Mouse (Mus musculus) hindbrain, embryonic 13.5 days (tissue): ENCODE results near the gene Nhlrc3. TPM values are rescaled to one million over a fixed set of nuclear protein-coding genes. Genes with fewer than 3 reads are reported as not detected.

Experiments
- ATAC-seq: fragments of 200-750 bp; cut with Nextera tagmentation; 2 replicates; pipeline ENCODE4 v1.8.0; 2017; ENCODE audit warnings: moderate TSS enrichment; ENCODE audit not compliant: low FRiP score
- H3K27ac ChIP-seq: fragments of 300-500 bp; sonication (generic); 2 replicates; pipeline ENCODE4 v1.5.1; 2015; ENCODE audit warnings: inconsistent platforms, mild to moderate bottlenecking, moderate library complexity
- H3K27me3 ChIP-seq: fragments of 300-500 bp; sonication (generic); 2 replicates; pipeline ENCODE4 v1.6.1; 2015; ENCODE audit warnings: mild to moderate bottlenecking, inconsistent platforms
- H3K36me3 ChIP-seq: fragments of 300-500 bp; sonication (generic); 2 replicates; pipeline ENCODE4 v1.6.1; 2015; ENCODE audit warnings: mild to moderate bottlenecking, inconsistent platforms
- H3K4me1 ChIP-seq: fragments of 300-500 bp; sonication (generic); replicated peaks from 2 replicates; pipeline ENCODE4 v1.6.1; 2015; ENCODE audit warnings: inconsistent platforms
- H3K4me2 ChIP-seq: fragments of 300-500 bp; sonication (generic); 2 replicates; pipeline ENCODE4 v1.6.1; 2015; ENCODE audit warnings: inconsistent platforms, mild to moderate bottlenecking, moderate library complexity
- H3K4me3 ChIP-seq: fragments of 300-500 bp; sonication (generic); 2 replicates; pipeline ENCODE4 v1.5.1; 2015; ENCODE audit warnings: mild to moderate bottlenecking, inconsistent platforms
- H3K9ac ChIP-seq: fragments of 300-500 bp; sonication (generic); 2 replicates; pipeline ENCODE4 v1.6.1; 2015; ENCODE audit warnings: mild to moderate bottlenecking, inconsistent platforms
- H3K9me3 ChIP-seq: fragments of 300-500 bp; sonication (generic); 2 replicates; pipeline ENCODE4 v1.6.1; 2016; ENCODE audit warnings: inconsistent platforms
- WGBS: fragments of 180-500 bp; shearing (Covaris S2); methylation state at CpG from one replicate; pipeline ENCODE4 v1.1.7; 2015; 5-methylcytosine and 5-hydroxymethylcytosine counted together
- polyA plus RNA-seq: library from polyadenylated mRNA; unstranded; fragments of >200 nt; fragmentation: Nextera tagmentation; extraction: Ambion mirVana; gene quantifications from 2 replicates; pipeline ENCODE4 v1.2.1, GENCODE M21; 2015

Gene Nhlrc3
- polyA plus RNA-seq: 9.4 and 10.2 TPM in 2 replicates

GRCm38 (mm10) chr3:53463046-53463764 lies at the start of gene Nhlrc3, which contains the start of gene Proser1:
Nhlrc3 (minus strand) TSS chr3:53463332.
Proser1 (plus strand) TSS chr3:53463666.
- Histone ChIP-seq H3K4me2 (peak within 1 kb of the TSS; percentile 88), H3K4me1 (peaks cover 46% of the 10 kb centered on the region), H3K27me3 (no peaks in the 10 kb centered on the region), H3K27ac (peak within 1 kb of the TSS; percentile 94), H3K36me3 (peaks cover 27% of the 10 kb centered on the region), H3K9me3 (no peaks in the 10 kb centered on the region), H3K4me3 (peak within 1 kb of the TSS; percentile 82), H3K9ac (peak within 1 kb of the TSS; percentile 91)
- ATAC-seq: peak; percentile 98
- under 1% methylated on average over 52 of the region's 52 CpGs for WGBS

- Histone ChIP-seq H3K9me3 (no peaks in the 10 kb centered on the region), H3K4me2 (no peak overlapping the region), H3K27me3 (no peaks in the 10 kb centered on the region), H3K4me1 (no peaks in the 10 kb centered on the region), H3K4me3 (no peak overlapping the region), H3K27ac (no peak overlapping the region), H3K9ac (no peak overlapping the region), H3K36me3 (no peaks in the 10 kb centered on the region)
- WGBS: 68% methylated on average over 6 of the region's 6 CpGs
- ATAC-seq: no peak
These were observed 39.3 kb upstream of the Nhlrc3 start for GRCm38 (mm10) chr3:53502428-53502827.

GRCm38 (mm10) chr3:53498351-53498905 lies 35.3 kb upstream of the Nhlrc3 start:
- H3K36me3 ChIP-seq: no peaks in the 10 kb centered on the region
- ATAC-seq: no peak
- no peaks in the 10 kb centered on the region for H3K4me1 ChIP-seq
- no peak overlapping the region for H3K27ac ChIP-seq
- H3K27me3 ChIP-seq: no peaks in the 10 kb centered on the region
- no peak overlapping the region for H3K9ac ChIP-seq
- no peak overlapping the region for H3K4me3 ChIP-seq
- no peaks in the 10 kb centered on the region for H3K9me3 ChIP-seq
- H3K4me2 ChIP-seq: no peak overlapping the region
- WGBS: 82% methylated on average over 6 of the region's 6 CpGs

- H3K4me2 ChIP-seq: no peak within 1 kb of the TSS
- no peak within 1 kb of the TSS for H3K9ac ChIP-seq
- H3K4me1 ChIP-seq: no peaks in the 10 kb centered on the region
These were observed 25.2 kb upstream of the Nhlrc3 start, which contains the start of gene Stoml3 for GRCm38 (mm10) chr3:53488353-53488752. Stoml3 (plus strand) TSS chr3:53488653.

GRCm38 (mm10) chr3:53486996-53487576 lies 24.0 kb upstream of the Nhlrc3 start:
- no peaks in the 10 kb centered on the region for H3K4me1 ChIP-seq
- peaks cover 9% of the 10 kb centered on the region for H3K36me3 ChIP-seq
- 74% methylated on average over 9 of the region's 9 CpGs for WGBS
- no peak overlapping the region for H3K9ac ChIP-seq
- no peak overlapping the region for H3K27ac ChIP-seq
- no peak overlapping the region for H3K4me3 ChIP-seq
- no peak overlapping the region for H3K4me2 ChIP-seq
- H3K27me3 ChIP-seq: no peaks in the 10 kb centered on the region
- ATAC-seq: no peak
- H3K9me3 ChIP-seq: no peaks in the 10 kb centered on the region

More at GRCm38 (mm10) chr3:53488353-53488752, 25.2 kb upstream of the Nhlrc3 start, which contains the start of gene Stoml3:
- Histone ChIP-seq H3K27ac (no peak within 1 kb of the TSS), H3K4me3 (no peak within 1 kb of the TSS), H3K9me3 (no peaks in the 10 kb centered on the region), H3K27me3 (no peaks in the 10 kb centered on the region), H3K36me3 (no peaks in the 10 kb centered on the region)
- 77% methylated on average over 6 of the region's 6 CpGs for WGBS
- ATAC-seq: no peak

- Histone ChIP-seq H3K27me3 (no peaks in the 10 kb centered on the region), H3K27ac (no peak overlapping the region), H3K36me3 (peaks cover 14% of the 10 kb centered on the region), H3K4me2 (no peak overlapping the region), H3K9me3 (no peaks in the 10 kb centered on the region), H3K4me3 (no peak overlapping the region), H3K4me1 (no peaks in the 10 kb centered on the region), H3K9ac (no peak overlapping the region)
- no peak for ATAC-seq
- 79% methylated on average over 10 of the region's 10 CpGs for WGBS
These were observed 23.4 kb upstream of the Nhlrc3 start for GRCm38 (mm10) chr3:53486561-53486960.

- 90% methylated on average over 8 of the region's 8 CpGs for WGBS
- no peak overlapping the region for H3K27ac ChIP-seq
- H3K27me3 ChIP-seq: no peaks in the 10 kb centered on the region
- no peaks in the 10 kb centered on the region for H3K9me3 ChIP-seq
- no peak overlapping the region for H3K4me3 ChIP-seq
- H3K9ac ChIP-seq: no peak overlapping the region
- no peaks in the 10 kb centered on the region for H3K4me1 ChIP-seq
- H3K4me2 ChIP-seq: no peak overlapping the region
- ATAC-seq: no peak
- peaks cover 40% of the 10 kb centered on the region for H3K36me3 ChIP-seq
These were observed 20.4 kb upstream of the Nhlrc3 start for GRCm38 (mm10) chr3:53483414-53484059.

- 0 out of 2 replicates have a peak, but pooled peaks have one; percentile 18 for ATAC-seq
- peaks cover 84% of the 10 kb centered on the region for H3K36me3 ChIP-seq
- H3K9me3 ChIP-seq: no peaks in the 10 kb centered on the region
- H3K4me1 ChIP-seq: no peaks in the 10 kb centered on the region
- no peak overlapping the region for H3K4me2 ChIP-seq
- no peak overlapping the region for H3K27ac ChIP-seq
- H3K4me3 ChIP-seq: no peak overlapping the region
- no peak overlapping the region for H3K9ac ChIP-seq
- WGBS: 96% methylated on average over 30 of the region's 30 CpGs
- no peaks in the 10 kb centered on the region for H3K27me3 ChIP-seq
These were observed 15.4 kb upstream of the Nhlrc3 start for GRCm38 (mm10) chr3:53478419-53479046.

GRCm38 (mm10) chr3:53477468-53477867 lies 14.3 kb upstream of the Nhlrc3 start:
- Histone ChIP-seq H3K27ac (no peak overlapping the region), H3K4me1 (no peaks in the 10 kb centered on the region), H3K4me2 (no peak overlapping the region), H3K9ac (no peak overlapping the region), H3K9me3 (no peaks in the 10 kb centered on the region), H3K27me3 (no peaks in the 10 kb centered on the region), H3K4me3 (no peak overlapping the region), H3K36me3 (peaks cover 90% of the 10 kb centered on the region)
- WGBS: 90% methylated on average over 17 of the region's 17 CpGs
- ATAC-seq: no peak

- WGBS: 70% methylated on average over 6 of the region's 6 CpGs
- Histone ChIP-seq H3K4me2 (no peak overlapping the region), H3K9me3 (no peaks in the 10 kb centered on the region), H3K4me1 (no peaks in the 10 kb centered on the region), H3K36me3 (peaks cover 91% of the 10 kb centered on the region), H3K27ac (no peak overlapping the region), H3K9ac (no peak overlapping the region), H3K4me3 (no peak overlapping the region), H3K27me3 (no peaks in the 10 kb centered on the region)
- no peak for ATAC-seq
These were observed 12.8 kb upstream of the Nhlrc3 start for GRCm38 (mm10) chr3:53475889-53476288.

GRCm38 (mm10) chr3:53474179-53474578 lies 11.0 kb upstream of the Nhlrc3 start:
- H3K4me2 ChIP-seq: no peak overlapping the region
- H3K36me3 ChIP-seq: peaks cover 90% of the 10 kb centered on the region
- H3K4me1 ChIP-seq: peaks cover 1% of the 10 kb centered on the region; the same call in 1 of the 2 replicates
- no peak overlapping the region for H3K9ac ChIP-seq
- no peak overlapping the region for H3K4me3 ChIP-seq
- H3K9me3 ChIP-seq: no peaks in the 10 kb centered on the region
- WGBS: 79% methylated on average over 4 of the region's 4 CpGs
- ATAC-seq: no peak
- H3K27me3 ChIP-seq: no peaks in the 10 kb centered on the region
- no peak overlapping the region for H3K27ac ChIP-seq

GRCm38 (mm10) chr3:53472061-53472460 lies 8.9 kb upstream of the Nhlrc3 start:
- Histone ChIP-seq H3K4me1 (peaks cover 16% of the 10 kb centered on the region), H3K9me3 (no peaks in the 10 kb centered on the region), H3K4me2 (no peak overlapping the region), H3K4me3 (no peak overlapping the region), H3K27ac (no peak overlapping the region), H3K9ac (no peak overlapping the region), H3K36me3 (peaks cover 68% of the 10 kb centered on the region), H3K27me3 (no peaks in the 10 kb centered on the region)
- 95% methylated on average over 5 of the region's 5 CpGs for WGBS
- no peak for ATAC-seq
